Mouse (Mus musculus): Measurements from ENCODE around the gene Pigk.

- TF ChIP-seq POLR2A (IDR thresholded peaks at IDR 0.05; ENCODE audit: insufficient read depth, low read depth, low read length) = no peak
- no peak for TF ChIP-seq CTCF (IDR thresholded peaks at IDR 0.05)
Measured at GRCm38 (mm10) chr3:152728238-152728637, 14.3 kb downstream of the Pigk start.

All from heart, adult 2 months (tissue).